Mouse (Mus musculus): Measurements from ENCODE around the gene Art5. TPM values are rescaled to one million over a fixed set of nuclear protein-coding genes. Genes with fewer than 3 reads are reported as not detected.
A peak's percentile ranks its signal among the peaks of the same experiment; 100 is the strongest.
"Not testable (repeated sequence)": the region's sequence is repeated elsewhere in the genome, so short reads cannot be mapped to it uniquely, and the experiment has no call there.

Art5 gene
- polyA plus RNA-seq, 1 experiment from 2014 or later: 3.2 TPM

DNA sequence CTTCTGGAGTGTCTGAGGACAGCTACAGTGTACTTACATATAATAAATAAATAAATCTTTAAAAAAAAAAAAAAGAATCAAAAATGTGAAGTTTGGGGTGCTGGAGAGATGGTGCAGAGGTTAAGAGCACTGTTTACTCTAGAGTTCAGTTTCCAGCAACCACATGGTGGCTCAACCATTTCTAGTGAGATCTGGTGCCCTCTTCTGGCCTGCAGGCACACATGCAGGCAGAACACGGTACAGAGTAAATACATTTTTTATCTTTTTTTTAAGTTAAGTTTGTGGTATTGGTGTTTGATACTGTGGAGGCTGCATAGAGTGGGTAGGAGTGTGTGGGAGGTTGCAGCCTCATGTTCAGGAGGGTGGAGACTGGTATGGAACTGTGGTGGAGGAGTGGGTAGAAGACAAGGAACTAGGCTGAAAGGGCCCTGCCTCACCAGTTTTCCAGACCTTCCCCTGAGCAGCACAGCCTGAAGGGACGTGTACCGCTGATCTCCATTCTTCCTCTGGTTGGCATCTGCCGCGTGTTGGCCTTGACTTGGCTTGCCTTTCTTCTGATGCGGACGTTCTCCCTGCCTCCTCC is 32.5 kb downstream of the Art5 start:
- H3K4me1 ChIP-seq: no peaks in the 10 kb centered on the region
- 86% methylated on average over 7 of the region's 7 CpGs for WGBS
- no peak overlapping the region for H3K4me3 ChIP-seq
- no peak overlapping the region for H3K27ac ChIP-seq
- DNase-seq (ENCODE audit: extremely low spot score, low spot score): no peak
- H3K27me3 ChIP-seq (ENCODE audit: poor library complexity, severe bottlenecking): no peaks in the 10 kb centered on the region
- H3K36me3 ChIP-seq (replicated peaks): peaks cover 98% of the 10 kb centered on the region
- no peaks in the 10 kb centered on the region for H3K9me3 ChIP-seq

DNA sequence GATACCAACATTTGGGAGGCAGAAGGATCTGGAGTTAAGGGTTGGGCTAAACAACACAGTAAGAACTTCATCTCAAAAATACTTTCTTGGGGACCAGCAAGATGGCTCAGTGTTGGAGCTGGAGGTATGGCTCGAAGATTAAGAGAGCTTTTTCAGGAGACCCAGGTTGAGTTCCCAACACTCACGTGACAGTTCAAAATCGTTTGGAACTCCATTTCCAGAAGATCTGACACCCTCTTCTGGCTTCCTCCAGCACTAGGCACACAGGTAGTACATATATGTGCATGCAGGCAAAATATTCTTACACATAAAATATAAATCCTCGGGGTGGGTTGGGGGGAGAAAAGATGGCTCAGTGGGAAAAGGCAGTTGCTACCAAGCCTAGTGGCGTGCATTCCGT is 42.9 kb downstream of the Art5 start:
- no peak for DNase-seq (ENCODE audit: extremely low spot score, low spot score)
- 89% methylated on average over 6 of the region's 6 CpGs for WGBS

DNA sequence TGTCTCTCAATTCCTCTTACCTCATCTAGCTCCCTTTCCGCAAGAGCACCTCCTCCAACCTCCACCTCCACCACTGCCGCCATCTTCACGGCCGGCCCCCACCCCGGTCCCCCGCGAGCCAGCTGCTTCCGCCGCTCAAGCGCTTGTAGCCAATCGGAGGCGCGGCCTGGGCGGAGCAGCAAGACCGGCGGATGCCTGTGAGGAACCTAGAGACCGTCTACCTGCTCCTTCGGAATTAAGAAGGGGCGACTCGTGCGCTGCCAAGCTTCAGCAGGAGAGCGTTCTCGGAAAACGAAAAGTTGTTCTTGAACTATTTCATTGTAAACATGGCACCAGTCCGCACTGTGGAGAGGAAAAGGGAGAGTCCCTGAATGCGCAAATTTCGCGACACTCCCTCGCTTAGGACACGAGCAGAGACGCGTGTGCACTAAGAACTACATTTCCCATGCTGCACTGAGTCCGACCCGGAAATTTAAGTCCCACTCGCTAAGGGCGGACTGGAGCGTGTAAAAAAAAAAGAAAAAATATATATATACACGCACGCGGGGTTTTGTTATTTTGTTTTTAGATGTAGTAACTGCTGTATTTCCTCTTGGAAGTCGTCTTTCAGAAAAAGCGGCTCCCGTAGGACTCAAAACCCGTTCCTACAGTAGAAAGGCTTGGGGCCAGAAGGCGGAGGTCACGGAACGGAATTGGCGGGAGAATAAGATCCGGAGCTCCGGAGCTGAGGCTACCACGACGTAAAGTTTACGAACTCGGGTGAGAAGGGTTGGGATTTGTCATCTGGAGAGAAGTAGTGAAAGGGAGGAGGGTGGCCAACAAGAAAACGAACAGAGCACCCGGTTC is 44.0 kb downstream of the Art5 start, which contains the start of the genes Rnf121, Xndc1 and Xntrpc:
TSS of gene Rnf121 (minus strand) at position 424 of the 846 bp plus-strand sequence.
TSS of gene Xndc1 (plus strand) at position 466 of the 846 bp plus-strand sequence.
TSS of gene Xntrpc (plus strand) at position 668 of the 846 bp plus-strand sequence.
- no peaks in the 10 kb centered on the region for H3K9me3 ChIP-seq
- under 1% methylated on average over 56 of the region's 56 CpGs for WGBS
- DNase-seq (ENCODE audit: extremely low spot score, low spot score): peak; percentile 94
- H3K4me1 ChIP-seq: peaks cover 25% of the 10 kb centered on the region
- no peaks in the 10 kb centered on the region for H3K27me3 ChIP-seq (ENCODE audit: poor library complexity, severe bottlenecking)
- peaks cover 47% of the 10 kb centered on the region for H3K36me3 ChIP-seq (replicated peaks)
- H3K4me3 ChIP-seq: peak within 1 kb of the TSS; percentile 69
- peak within 1 kb of the TSS; percentile 93 for H3K27ac ChIP-seq

More for the DNA sequence above, 42.9 kb downstream of the Art5 start:
- Histone ChIP-seq H3K4me1 (peaks cover 25% of the 10 kb centered on the region), H3K4me3 (peak overlapping the region; percentile 69), H3K27ac (peak overlapping the region; percentile 93), H3K36me3 (replicated peaks) (peaks cover 45% of the 10 kb centered on the region), H3K9me3 (no peaks in the 10 kb centered on the region), H3K27me3 (ENCODE audit: poor library complexity, severe bottlenecking) (no peaks in the 10 kb centered on the region)

DNA sequence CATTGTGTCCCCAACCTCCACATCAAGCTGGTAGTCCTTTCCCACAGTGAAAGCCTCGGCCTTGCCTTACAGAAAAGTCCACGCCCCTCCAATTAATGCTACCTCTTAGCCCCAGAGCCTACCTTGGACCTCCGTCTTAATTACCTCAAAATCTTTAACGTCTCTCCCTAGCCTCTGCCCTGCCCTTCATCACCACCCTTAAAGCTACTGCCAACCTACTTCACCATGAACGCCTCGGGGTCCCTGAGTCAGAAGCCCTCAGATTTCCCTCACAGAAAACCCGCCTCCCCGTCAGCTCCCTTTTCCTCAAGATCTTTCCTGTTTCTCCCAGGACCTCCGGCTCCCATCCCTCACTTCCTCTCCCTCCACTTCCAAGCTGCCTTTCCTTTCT is 44.6 kb downstream of the Art5 start:
- WGBS: 1% methylated on average over 9 of the region's 9 CpGs
- Histone ChIP-seq H3K27me3 (ENCODE audit: poor library complexity, severe bottlenecking) (no peaks in the 10 kb centered on the region), H3K9me3 (no peaks in the 10 kb centered on the region), H3K4me1 (peaks cover 25% of the 10 kb centered on the region), H3K4me3 (peak overlapping the region; percentile 69), H3K27ac (peak overlapping the region; percentile 93), H3K36me3 (replicated peaks) (peaks cover 47% of the 10 kb centered on the region)
- DNase-seq (ENCODE audit: extremely low spot score, low spot score): no peak

DNA sequence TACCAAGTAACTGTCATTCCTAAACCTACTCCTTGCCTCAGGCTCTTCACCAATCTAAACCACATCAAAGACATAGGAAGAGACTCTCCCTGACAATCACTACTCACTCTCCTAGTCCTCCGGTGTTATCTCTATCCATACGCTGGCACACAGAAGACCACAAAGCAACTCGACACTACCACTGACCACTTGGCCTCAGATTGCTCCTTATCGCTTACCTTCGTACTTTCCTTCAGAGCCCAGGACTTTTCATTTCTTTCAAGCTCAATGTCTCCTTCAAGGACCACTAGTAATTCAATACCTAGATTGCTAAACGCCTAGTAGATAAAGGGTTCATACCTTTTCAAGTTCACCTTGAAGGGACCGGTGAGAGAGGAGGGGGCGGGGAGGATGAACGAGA is 45.4 kb downstream of the Art5 start:
- H3K4me1 ChIP-seq: peaks cover 25% of the 10 kb centered on the region
- H3K4me3 ChIP-seq: peak overlapping the region; percentile 69
- H3K27me3 ChIP-seq (ENCODE audit: poor library complexity, severe bottlenecking): no peaks in the 10 kb centered on the region
- 93% methylated on average over 9 of the region's 9 CpGs for WGBS
- no peaks in the 10 kb centered on the region for H3K9me3 ChIP-seq
- peaks cover 50% of the 10 kb centered on the region for H3K36me3 ChIP-seq (replicated peaks)
- DNase-seq (ENCODE audit: extremely low spot score, low spot score): no peak
- H3K27ac ChIP-seq: no peak overlapping the region

DNA sequence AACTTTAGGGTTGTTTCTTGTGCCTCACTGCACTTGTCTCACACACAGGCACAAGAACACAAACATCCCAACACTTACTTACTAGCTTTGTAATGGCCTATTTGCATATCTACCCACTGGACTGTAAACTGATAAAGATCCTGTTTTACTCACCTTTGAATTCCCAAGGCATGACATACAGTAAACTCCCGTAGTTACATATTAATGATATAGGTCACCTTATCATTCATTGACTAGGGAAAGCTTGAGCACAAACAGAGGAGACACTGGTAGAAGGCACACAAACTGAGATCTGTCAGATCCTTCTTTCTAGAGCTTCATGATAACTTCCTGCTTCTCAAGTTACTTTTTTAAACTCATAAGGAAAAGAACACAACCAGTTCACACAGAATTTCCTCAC is 47.1 kb downstream of the Art5 start:
- WGBS: 100% methylated on average over 1 of the region's 1 CpGs
- no peak overlapping the region for H3K27ac ChIP-seq
- H3K4me1 ChIP-seq: peaks cover 25% of the 10 kb centered on the region
- peaks cover 51% of the 10 kb centered on the region for H3K36me3 ChIP-seq (replicated peaks)
- no peaks in the 10 kb centered on the region for H3K27me3 ChIP-seq (ENCODE audit: poor library complexity, severe bottlenecking)
- no peak overlapping the region for H3K4me3 ChIP-seq
- H3K9me3 ChIP-seq: no peaks in the 10 kb centered on the region
- DNase-seq (ENCODE audit: extremely low spot score, low spot score): no peak

DNA sequence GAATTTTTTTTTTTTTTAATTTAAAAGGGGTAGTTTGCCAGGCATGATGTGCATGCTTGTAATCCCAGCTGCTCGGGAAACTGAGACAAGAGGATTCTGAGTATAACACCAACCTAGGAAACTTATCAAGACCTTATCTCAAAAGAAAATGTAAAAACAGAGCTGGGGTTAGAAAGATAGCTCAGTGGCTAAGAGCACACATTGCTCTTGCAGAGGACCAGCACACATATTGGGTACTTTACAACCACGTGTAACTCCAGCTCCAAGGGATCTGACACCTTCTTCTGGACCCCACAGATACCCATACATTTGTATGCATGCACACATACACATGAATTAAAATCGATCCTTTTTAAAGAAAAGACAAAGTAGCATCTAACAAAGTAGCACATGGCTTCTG is 47.9 kb downstream of the Art5 start:
- no peaks in the 10 kb centered on the region for H3K9me3 ChIP-seq
- WGBS: 89% methylated on average over 3 of the region's 3 CpGs
- no peak overlapping the region for H3K27ac ChIP-seq
- no peaks in the 10 kb centered on the region for H3K27me3 ChIP-seq (ENCODE audit: poor library complexity, severe bottlenecking)
- no peak overlapping the region for H3K4me3 ChIP-seq
- DNase-seq (ENCODE audit: extremely low spot score, low spot score): no peak
- peaks cover 20% of the 10 kb centered on the region for H3K4me1 ChIP-seq
- H3K36me3 ChIP-seq (replicated peaks): peaks cover 57% of the 10 kb centered on the region

DNA sequence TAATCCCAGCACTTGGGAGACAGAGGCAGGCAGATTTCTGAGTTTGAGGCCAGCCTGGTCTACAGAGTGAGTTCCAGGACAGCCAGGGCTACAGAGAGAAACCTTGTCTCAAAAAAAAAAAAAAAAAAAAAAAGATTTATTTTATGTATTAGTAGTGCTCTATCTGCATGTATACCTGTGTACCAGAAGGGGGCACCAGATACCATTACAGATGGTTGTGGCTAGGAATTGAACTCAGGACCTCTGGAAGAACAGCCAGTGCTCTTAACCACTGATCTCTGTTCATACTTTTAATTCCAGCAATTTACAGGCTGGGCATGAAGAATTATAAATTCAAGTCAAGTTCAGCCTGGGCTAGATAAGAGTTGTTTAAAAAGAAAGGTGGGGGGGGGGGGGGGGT is 60.8 kb downstream of the Art5 start:
- not testable (repeated sequence) for H3K9me3 ChIP-seq; H3K27me3 ChIP-seq (ENCODE audit: poor library complexity, severe bottlenecking); H3K4me1 ChIP-seq; H3K4me3 ChIP-seq; DNase-seq (ENCODE audit: extremely low spot score, low spot score); H3K27ac ChIP-seq
- peaks cover 52% of the 10 kb centered on the region for H3K36me3 ChIP-seq (replicated peaks)

Other genes starting within 250 kb of the Art5 start
- gene Anapc15, start 245.8 kb downstream of the Art5 start, polyA plus RNA-seq (2016; fragmentation: Nextera tagmentation; extraction: Ambion mirVana): 122 and 127 TPM in 2 replicates
- gene Folr1, start 238.7 kb downstream of the Art5 start, polyA plus RNA-seq (2016; fragmentation: Nextera tagmentation; extraction: Ambion mirVana): 11.9 and 13.1 TPM in 2 replicates
- gene Lamtor1, start 203.6 kb downstream of the Art5 start, polyA plus RNA-seq (2016; fragmentation: Nextera tagmentation; extraction: Ambion mirVana): 157 and 165 TPM in 2 replicates
- gene Tomt, start 203.1 kb downstream of the Art5 start, polyA plus RNA-seq (2016; fragmentation: Nextera tagmentation; extraction: Ambion mirVana): 0.62 and 1.2 TPM in 2 replicates
- gene Lrrc51, start 175.6 kb downstream of the Art5 start, polyA plus RNA-seq (2016; fragmentation: Nextera tagmentation; extraction: Ambion mirVana): 10.1 and 11.9 TPM in 2 replicates
- gene Numa1, start 175.4 kb downstream of the Art5 start, polyA plus RNA-seq (2016; fragmentation: Nextera tagmentation; extraction: Ambion mirVana): 95.7 and 96.0 TPM in 2 replicates
- 3.9 TPM in 2 replicates for gene Il18bp, start 90.8 kb downstream of the Art5 start, polyA plus RNA-seq (2016; fragmentation: Nextera tagmentation; extraction: Ambion mirVana)
- 31.1 and 34.2 TPM in 2 replicates for gene Rnf121, start 44.0 kb downstream of the Art5 start, polyA plus RNA-seq (2016; fragmentation: Nextera tagmentation; extraction: Ambion mirVana)
- 48.6 and 50.7 TPM in 2 replicates for gene Xndc1, start 44.0 kb downstream of the Art5 start, polyA plus RNA-seq (2016; fragmentation: Nextera tagmentation; extraction: Ambion mirVana)
- 1.9 TPM in 2 replicates for gene Xntrpc, start 43.8 kb downstream of the Art5 start, polyA plus RNA-seq (2016; fragmentation: Nextera tagmentation; extraction: Ambion mirVana)
- gene Trpc2, start 26.4 kb downstream of the Art5 start, polyA plus RNA-seq (2016; fragmentation: Nextera tagmentation; extraction: Ambion mirVana): not detected in 2 replicates
- gene Art1, start 7.7 kb downstream of the Art5 start, polyA plus RNA-seq (2016; fragmentation: Nextera tagmentation; extraction: Ambion mirVana): 0.57 and 1.3 TPM in 2 replicates
- gene Chrna10, start 7.3 kb upstream of the Art5 start, polyA plus RNA-seq (2016; fragmentation: Nextera tagmentation; extraction: Ambion mirVana): not detected in 2 replicates
- 45.9 and 48.7 TPM in 2 replicates for gene Nup98, start 100.7 kb upstream of the Art5 start, polyA plus RNA-seq (2016; fragmentation: Nextera tagmentation; extraction: Ambion mirVana)
- 54.7 and 55.0 TPM in 2 replicates for gene Pgap2, start 100.7 kb upstream of the Art5 start, polyA plus RNA-seq (2016; fragmentation: Nextera tagmentation; extraction: Ambion mirVana)
- 37.9 and 39.2 TPM in 2 replicates for gene Rhog, start 146.6 kb upstream of the Art5 start, polyA plus RNA-seq (2016; fragmentation: Nextera tagmentation; extraction: Ambion mirVana)
- gene Stim1, start 158.3 kb upstream of the Art5 start, polyA plus RNA-seq (2016; fragmentation: Nextera tagmentation; extraction: Ambion mirVana): 11.6 and 11.7 TPM in 2 replicates